Mouse (Mus musculus): ENCODE measurements around the gene Sun1.

DNA sequence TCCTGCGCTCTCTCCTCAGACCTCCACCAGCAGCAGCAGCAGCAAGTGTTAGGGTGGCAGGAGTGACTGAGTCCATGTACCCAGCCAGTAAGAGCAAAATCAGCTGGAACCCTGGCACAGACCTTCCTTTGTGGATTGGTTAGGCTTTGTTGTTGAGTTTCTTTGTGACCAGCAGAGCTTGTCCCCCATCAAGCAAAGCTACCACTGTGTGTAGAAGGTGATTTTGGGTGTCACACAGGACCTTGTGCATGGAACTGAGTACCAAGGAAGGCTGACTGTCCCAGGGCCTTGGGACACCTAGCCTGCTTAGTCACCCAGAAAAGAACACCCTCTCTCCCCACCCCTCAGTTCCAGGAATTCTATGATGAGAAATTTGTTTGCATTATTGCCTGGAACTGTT lies 56.8 kb downstream of the Sun1 start:
- no peak for TF ChIP-seq CTCF (IDR thresholded peaks at IDR 0.05)
- no peak for TF ChIP-seq EP300 (IDR thresholded peaks at IDR 0.05)
